Mouse (Mus musculus): ENCODE results near the gene Alpl.

- TF ChIP-seq TAL1 (IDR thresholded peaks at IDR 0.05; ENCODE audit: low read length): no peak
- no peak for TF ChIP-seq GATA1 (IDR thresholded peaks at IDR 0.05; ENCODE audit: low read length)
These were observed 16.9 kb upstream of the Alpl start for GRCm38 (mm10) chr4:137812946-137813708.

Measured in erythroblast, embryonic 14.5 days (primary cell).